Mouse (Mus musculus) C2C12 (cell line): ENCODE measurements around the gene Ythdf1. TPM values are rescaled to one million over a fixed set of nuclear protein-coding genes. Genes with fewer than 3 reads are reported as not detected.

Experiments used
- H3K27me3 ChIP-seq: one replicate; pipeline ENCODE4 v1.6.1; 2011; ENCODE audit not compliant: control insufficient read depth, insufficient read depth, insufficient read length
- H3K36me3 ChIP-seq: one replicate; pipeline ENCODE4 v1.6.1; 2011; ENCODE audit not compliant: control insufficient read depth, insufficient read depth
- H3K4me3 ChIP-seq: one replicate; pipeline ENCODE4 v1.5.1; 2011; ENCODE audit warnings: mild to moderate bottlenecking, control low read depth; ENCODE audit not compliant: poor library complexity, insufficient read depth, severe bottlenecking
- H3K79me2 ChIP-seq: one replicate; pipeline ENCODE4 v1.6.1; 2011; ENCODE audit not compliant: control insufficient read depth, insufficient read depth
- H3K79me3 ChIP-seq: one replicate; pipeline ENCODE4 v1.6.1; 2011; ENCODE audit warnings: low read depth, control low read depth
- H3ac ChIP-seq: one replicate; pipeline ENCODE3; 2011; ENCODE audit warnings: low read depth; ENCODE audit not compliant: control insufficient read depth, insufficient read length
- CEBPB ChIP-seq: IDR thresholded peaks from one replicate; pipeline ENCODE4 v1.6.1; 2011; ENCODE audit warnings: low read depth, mild to moderate bottlenecking, control low read depth, moderate library complexity
- CTCF ChIP-seq: IDR thresholded peaks from one replicate; pipeline ENCODE4 v1.5.1; 2011; ENCODE audit not compliant: control insufficient read depth, insufficient read depth, insufficient read length
- FOSL1 ChIP-seq: IDR thresholded peaks from one replicate; pipeline ENCODE4 v1.8.0; 2011; ENCODE audit warnings: mild to moderate bottlenecking, low read length; ENCODE audit not compliant: poor library complexity, insufficient read depth, severe bottlenecking
- MAX ChIP-seq: IDR thresholded peaks from one replicate; pipeline ENCODE4 v1.6.1; 2011; ENCODE audit warnings: mild to moderate bottlenecking, control low read depth
- MYOD1 ChIP-seq: IDR thresholded peaks from one replicate; pipeline ENCODE4 v1.6.1; 2011; ENCODE audit warnings: low read depth; ENCODE audit not compliant: control insufficient read depth, insufficient read length
- MYOG ChIP-seq: IDR thresholded peaks from one replicate; pipeline ENCODE4 v1.6.1; 2011; ENCODE audit not compliant: control insufficient read depth, insufficient read length; ENCODE audit errors: extremely low read depth
- USF1 ChIP-seq: IDR thresholded peaks from one replicate; pipeline ENCODE4 v1.6.1; 2011; ENCODE audit warnings: low read depth, mild to moderate bottlenecking, control low read depth, moderate library complexity
- long read RNA-seq, 2 experiments: library from polyadenylated mRNA; unstranded; transcript quantifications; one replicate each; pipeline ENCODE4 v2.0.0; 2019 to 2020
- polyA plus RNA-seq: library from polyadenylated mRNA; unstranded; fragments of >200 nt; fragmentation: generic; extraction: Trizol; gene quantifications from one replicate; pipeline ENCODE4 v1.2.1, GENCODE M21; 2012; ENCODE audit warnings: missing spikeins

The Ythdf1 gene
- 33.4 TPM for polyA plus RNA-seq
- long read RNA-seq, experiment 1, partial matches to known transcripts, result 2 of 5 reads
- long read RNA-seq, experiment 1, other reads (novel, unspliced or antisense), result 3 of 5 reads
- long read RNA-seq, experiment 2, transcript Ythdf1-201 (5 exons, 3,184 nt), result major isoform, 8 of 27 reads
- long read RNA-seq, experiment 2, partial matches to known transcripts, result 18 of 27 reads
- long read RNA-seq, experiment 2, other reads (novel, unspliced or antisense), result 1 of 27 reads

DNA sequence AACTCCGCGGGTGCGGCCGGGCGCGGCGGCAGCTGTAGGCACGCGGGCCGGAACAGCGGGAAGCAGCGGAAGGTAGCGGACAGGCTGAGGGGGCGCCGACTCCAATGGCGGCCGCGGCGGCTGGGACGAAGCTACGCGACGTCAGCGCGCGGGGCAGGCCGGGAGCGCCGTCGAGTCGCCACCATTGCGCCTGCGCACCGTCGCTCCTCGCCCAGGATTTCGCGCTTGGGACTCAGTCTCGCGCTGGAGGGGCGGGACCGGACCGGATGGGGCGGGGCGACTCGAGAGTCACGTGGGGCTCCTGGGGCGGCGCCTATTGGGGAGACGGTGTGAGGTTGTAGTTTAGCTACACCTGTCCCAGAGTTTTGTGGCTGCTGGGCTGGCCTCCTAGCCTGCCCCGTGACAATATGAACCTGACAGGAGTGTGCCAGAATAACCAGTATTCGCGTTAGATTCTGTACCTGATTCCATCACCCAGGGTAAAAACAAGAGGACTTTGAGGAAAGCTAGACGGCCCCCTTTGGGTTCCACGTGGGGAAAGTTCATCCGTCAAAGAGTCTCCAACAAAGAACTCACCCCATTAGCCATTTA, at the start of gene Ythdf1:
Ythdf1 (minus strand) TSS at position 140 of the 591 bp plus-strand sequence.
- peaks cover 36% of the 10 kb centered on the region for H3K36me3 ChIP-seq
- peaks cover 50% of the 10 kb centered on the region for H3K79me2 ChIP-seq
- H3ac ChIP-seq, result peak within 1 kb of the TSS; percentile 99
- H3K27me3 ChIP-seq, result peaks cover 3% of the 10 kb centered on the region
- TF ChIP-seq MYOG (no peak), USF1 (peak; percentile 90)
- peaks cover 45% of the 10 kb centered on the region for H3K79me3 ChIP-seq
- H3K4me3 ChIP-seq, result peak within 1 kb of the TSS; percentile 98

DNA sequence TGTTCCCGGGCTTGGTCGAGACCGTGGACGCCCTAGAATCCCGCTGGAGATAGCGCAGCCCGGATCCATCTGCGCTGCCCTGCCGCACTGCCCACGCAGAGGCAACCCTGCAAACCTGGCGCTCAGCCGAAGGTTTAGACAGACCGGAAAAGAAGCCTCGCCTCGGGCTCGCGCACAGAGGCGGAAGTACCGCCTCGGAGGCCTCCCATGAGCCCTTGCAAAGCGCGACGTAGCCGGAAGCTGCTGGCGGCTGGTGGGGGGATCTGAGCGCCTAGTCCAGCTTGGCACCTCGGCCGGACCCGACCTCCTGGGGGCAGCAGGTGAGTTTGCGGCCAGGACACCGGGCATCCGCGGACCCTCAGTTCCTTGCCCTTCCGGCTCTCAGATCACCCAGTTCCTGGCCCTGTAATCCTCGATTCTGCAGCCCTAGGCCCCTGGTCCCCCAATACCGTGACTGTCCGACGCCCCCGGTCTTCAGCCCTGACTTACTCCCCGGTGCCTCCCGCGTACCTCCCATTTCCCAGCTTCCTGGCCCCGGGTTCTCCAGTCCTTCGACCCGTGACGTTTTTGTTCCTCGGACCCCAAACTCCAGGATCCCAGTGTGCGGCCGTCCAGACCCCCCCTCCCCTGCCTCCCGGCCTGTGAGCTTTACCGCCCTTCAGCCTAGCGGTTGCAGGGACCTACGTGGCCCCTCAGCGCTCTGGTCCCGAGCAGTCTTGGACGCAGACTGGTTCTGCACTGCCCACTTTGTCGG, 46.4 kb upstream of the Ythdf1 start, which contains the start of gene Arfgap1:
Arfgap1 (plus strand) TSS at position 216 of the 754 bp plus-strand sequence.
- Histone ChIP-seq H3K79me2 (peaks cover 40% of the 10 kb centered on the region), H3K4me3 (peak within 1 kb of the TSS; percentile 95), H3ac (peak within 1 kb of the TSS; percentile 80), H3K36me3 (peaks cover 28% of the 10 kb centered on the region), H3K27me3 (no peaks in the 10 kb centered on the region), H3K79me3 (peaks cover 33% of the 10 kb centered on the region)
- TF ChIP-seq CTCF (no peak), MAX (peak; percentile 55), USF1 (no peak)

DNA sequence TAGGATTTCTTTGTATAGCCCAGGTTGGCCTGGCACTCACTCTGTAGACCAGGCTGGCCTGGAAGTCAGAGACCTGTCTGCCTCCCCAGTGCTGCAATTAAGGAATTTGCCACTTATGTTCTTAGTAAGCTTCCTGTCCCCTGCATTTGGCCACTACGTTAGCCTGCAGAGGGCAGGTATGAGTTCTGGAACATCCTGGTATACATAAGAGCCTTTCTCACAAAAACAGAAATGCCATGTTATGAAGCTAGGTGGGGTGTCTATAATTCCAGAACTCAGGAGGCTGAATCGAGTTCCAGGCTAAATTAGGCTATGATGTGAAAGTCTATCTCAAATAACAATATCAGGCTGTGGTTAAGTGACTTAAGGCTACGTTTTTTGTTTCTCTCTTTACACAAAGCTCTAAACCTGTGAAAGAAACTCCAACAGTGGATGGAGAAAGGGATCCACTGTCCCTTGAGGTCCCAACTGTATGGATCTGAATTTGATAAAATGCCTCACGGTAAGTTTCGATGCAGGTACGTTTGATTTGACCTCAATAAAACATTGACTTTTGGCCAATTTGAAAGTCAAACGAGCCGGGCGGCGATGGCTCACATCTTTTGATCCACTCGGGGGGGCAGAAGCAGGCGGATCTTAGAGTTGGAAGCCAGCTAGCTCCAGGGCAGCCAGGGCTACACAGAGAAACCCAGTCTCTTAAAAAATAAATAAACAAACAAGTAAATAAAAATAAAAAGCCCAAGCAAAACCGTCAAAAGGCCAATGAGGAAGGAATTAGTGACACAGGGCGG, 45.5 kb upstream of the Ythdf1 start:
- H3K79me2 ChIP-seq, result peaks cover 40% of the 10 kb centered on the region
- H3K4me3 ChIP-seq, result peak overlapping the region; percentile 95
- H3K27me3 ChIP-seq, result no peaks in the 10 kb centered on the region
- TF ChIP-seq CEBPB, result no peak
- TF ChIP-seq FOSL1, result no peak
- TF ChIP-seq CTCF, result no peak
- TF ChIP-seq MYOD1, result no peak
- no peak for TF ChIP-seq USF1
- TF ChIP-seq MYOG, result no peak
- TF ChIP-seq MAX, result no peak
- peaks cover 19% of the 10 kb centered on the region for H3K36me3 ChIP-seq
- H3ac ChIP-seq, result peak overlapping the region; percentile 80
- peaks cover 33% of the 10 kb centered on the region for H3K79me3 ChIP-seq

DNA sequence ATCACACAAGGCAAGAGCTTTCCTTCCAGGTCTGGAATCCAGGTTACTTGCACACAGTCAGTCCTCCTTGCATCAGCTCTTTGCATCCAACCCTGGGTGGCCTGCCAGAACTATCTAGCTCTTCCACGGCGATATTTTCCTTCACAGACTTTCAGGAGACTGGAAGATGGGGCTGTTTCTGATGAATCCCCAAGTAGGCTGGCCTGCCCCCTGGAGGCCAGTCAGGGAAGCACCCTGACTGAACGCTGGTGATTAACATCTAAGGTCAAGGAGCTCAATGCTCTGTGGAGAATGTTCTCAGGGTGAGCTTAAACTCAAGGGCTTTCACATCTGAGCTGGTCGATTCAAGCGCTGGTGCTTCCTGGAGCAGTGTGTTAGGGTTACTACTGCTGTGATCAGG, 43.2 kb upstream of the Ythdf1 start:
- no peaks in the 10 kb centered on the region for H3K36me3 ChIP-seq
- TF ChIP-seq MYOG (no peak), MYOD1 (no peak), CTCF (peak; percentile 50)
- H3ac ChIP-seq, result no peak overlapping the region
- no peak overlapping the region for H3K4me3 ChIP-seq
- H3K79me3 ChIP-seq, result peaks cover 18% of the 10 kb centered on the region
- H3K79me2 ChIP-seq, result peaks cover 21% of the 10 kb centered on the region
- peaks cover 12% of the 10 kb centered on the region for H3K27me3 ChIP-seq

DNA sequence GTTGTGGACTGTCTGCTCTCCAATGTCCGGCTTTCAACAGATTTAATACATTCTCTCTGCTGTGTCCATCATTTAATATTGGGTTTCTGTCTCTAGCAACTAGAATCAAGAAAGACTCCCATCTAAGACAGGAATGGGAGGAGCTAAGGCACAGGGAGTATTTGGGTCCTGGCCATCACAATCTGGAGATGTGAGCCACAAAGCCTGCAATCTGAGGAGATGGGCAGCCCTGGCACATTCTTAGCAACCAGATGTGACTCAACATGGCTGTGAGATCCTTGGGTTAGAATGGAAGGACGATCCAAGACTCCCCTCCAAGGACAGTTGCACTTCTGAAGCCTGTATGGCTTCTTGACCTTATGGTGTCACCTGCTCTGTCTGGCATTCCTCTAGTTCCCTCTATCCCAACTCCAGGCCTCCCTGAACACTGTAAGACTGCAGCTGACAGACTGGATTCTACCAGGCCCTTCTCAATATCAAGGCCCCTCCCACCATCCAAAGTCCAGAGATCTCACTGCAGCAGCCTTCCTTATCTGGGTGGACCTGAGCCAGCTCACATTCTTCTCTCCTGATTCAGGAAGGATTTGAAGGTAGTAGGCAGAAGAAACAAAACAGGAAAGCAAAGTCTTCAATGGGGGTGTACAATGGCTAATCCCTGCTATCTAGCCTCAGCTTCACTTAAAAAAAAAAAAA, 42.0 kb upstream of the Ythdf1 start:
- Histone ChIP-seq H3K79me3 (peaks cover 7% of the 10 kb centered on the region), H3K27me3 (peaks cover 17% of the 10 kb centered on the region), H3K36me3 (no peaks in the 10 kb centered on the region), H3K4me3 (no peak overlapping the region), H3K79me2 (peaks cover 9% of the 10 kb centered on the region), H3ac (no peak overlapping the region)
- no peak for TF ChIP-seq MYOD1
- no peak for TF ChIP-seq CEBPB
- TF ChIP-seq CTCF, result no peak
- TF ChIP-seq FOSL1, result no peak
